Mouse (Mus musculus) forebrain, embryonic 15.5 days (tissue): Measurements from ENCODE around the gene Safb2. TPM values are rescaled to one million over a fixed set of nuclear protein-coding genes. Genes with fewer than 3 reads are reported as not detected.

ENCODE experiments used
- polyA plus RNA-seq: library from polyadenylated mRNA; unstranded; fragments of >200 nt; fragmentation: Nextera tagmentation; extraction: Ambion mirVana; gene quantifications from 2 replicates; pipeline ENCODE4 v1.2.1, GENCODE M21; 2015

Safb2 gene
- polyA plus RNA-seq, 1 experiment from 2014 or later = 76.1 TPM

Other genes starting within 250 kb of the Safb2 start
- gene Ptprs, start 108.1 kb downstream of the Safb2 start, polyA plus RNA-seq = 375 and 409 TPM in 2 replicates
- gene Znrf4, start 72.2 kb downstream of the Safb2 start, polyA plus RNA-seq = 0.14 and 0.36 TPM in 2 replicates
- gene Gm20219, start 30.2 kb downstream of the Safb2 start, polyA plus RNA-seq = 1.5 TPM in 2 replicates
- gene Safb, start 240 bp upstream of the Safb2 start, polyA plus RNA-seq = 125 and 132 TPM in 2 replicates
- 194 and 210 TPM in 2 replicates for gene 2410015M20Rik, start 25.2 kb upstream of the Safb2 start, polyA plus RNA-seq
- gene Rpl36, start 28.8 kb upstream of the Safb2 start, polyA plus RNA-seq = 1,126 and 1,235 TPM in 2 replicates
- 47.7 and 49.9 TPM in 2 replicates for gene Lonp1, start 42.3 kb upstream of the Safb2 start, polyA plus RNA-seq
- 0.98 and 1.1 TPM in 2 replicates for gene Catsperd, start 43.6 kb upstream of the Safb2 start, polyA plus RNA-seq
- 114 and 115 TPM in 2 replicates for gene Ranbp3, start 88.7 kb upstream of the Safb2 start, polyA plus RNA-seq
- gene Ndufa11, start 133.2 kb upstream of the Safb2 start, polyA plus RNA-seq = 425 and 444 TPM in 2 replicates
- 18.4 and 20.3 TPM in 2 replicates for gene Vmac, start 133.4 kb upstream of the Safb2 start, polyA plus RNA-seq
- 0.97 and 1.2 TPM in 2 replicates for gene Nrtn, start 172.9 kb upstream of the Safb2 start, polyA plus RNA-seq
- 72.1 and 74.3 TPM in 2 replicates for gene Dus3l, start 180.2 kb upstream of the Safb2 start, polyA plus RNA-seq
- 0.66 and 0.73 TPM in 2 replicates for gene Prr22, start 185.7 kb upstream of the Safb2 start, polyA plus RNA-seq
- gene Rfx2, start 246.4 kb upstream of the Safb2 start, polyA plus RNA-seq = 4.4 and 4.5 TPM in 2 replicates